Mouse (Mus musculus) heart, embryonic 13.5 days (tissue): ENCODE data around the gene S1pr2. TPM values are rescaled to one million over a fixed set of nuclear protein-coding genes. Genes with fewer than 3 reads are reported as not detected.

ENCODE experiments used
- ATAC-seq: fragments of 200-750 bp; cut with Nextera tagmentation; 2 replicates; pipeline ENCODE4 v1.8.0; 2017; ENCODE audit warnings: moderate TSS enrichment; ENCODE audit not compliant: insufficient number of reproducible peaks, low FRiP score, low TSS enrichment; ENCODE audit errors: extremely low read depth
- H3K27ac ChIP-seq: fragments of 300-500 bp; sonication (generic); replicated peaks from 2 replicates; pipeline ENCODE4 v1.5.1; 2015; ENCODE audit warnings: moderate library complexity, mild to moderate bottlenecking, inconsistent platforms
- H3K27me3 ChIP-seq: fragments of 300-500 bp; sonication (generic); replicated peaks from 2 replicates; pipeline ENCODE4 v1.6.1; 2015; ENCODE audit warnings: mild to moderate bottlenecking, inconsistent platforms
- H3K36me3 ChIP-seq: fragments of 300-500 bp; sonication (generic); 2 replicates; pipeline ENCODE4 v1.6.1; 2015; ENCODE audit warnings: mild to moderate bottlenecking, inconsistent platforms
- H3K4me1 ChIP-seq: fragments of 300-500 bp; sonication (generic); 2 replicates; pipeline ENCODE4 v1.6.1; 2015; ENCODE audit warnings: inconsistent platforms
- H3K4me2 ChIP-seq: fragments of 300-500 bp; sonication (generic); 2 replicates; pipeline ENCODE4 v1.6.1; 2015; ENCODE audit warnings: inconsistent platforms, mild to moderate bottlenecking, moderate library complexity
- H3K4me3 ChIP-seq: fragments of 300-500 bp; sonication (generic); 2 replicates; pipeline ENCODE4 v1.5.1; 2015; ENCODE audit warnings: moderate library complexity, mild to moderate bottlenecking, inconsistent platforms
- H3K9ac ChIP-seq: fragments of 300-500 bp; sonication (generic); 2 replicates; pipeline ENCODE4 v1.6.1; 2015; ENCODE audit warnings: inconsistent platforms, mild to moderate bottlenecking, moderate library complexity
- H3K9me3 ChIP-seq: fragments of 300-500 bp; sonication (generic); 2 replicates; pipeline ENCODE4 v1.6.1; 2016; ENCODE audit warnings: inconsistent platforms
- WGBS: fragments of 180-500 bp; shearing (Covaris S2); methylation state at CpG from one replicate; pipeline ENCODE4 v1.1.7; 2015; ENCODE audit warnings: mixed read lengths; 5-methylcytosine and 5-hydroxymethylcytosine counted together
- polyA plus RNA-seq: library from polyadenylated mRNA; unstranded; fragments of >200 nt; fragmentation: Nextera tagmentation; extraction: Ambion mirVana; gene quantifications from 2 replicates; pipeline ENCODE4 v1.2.1, GENCODE M21; 2015

Gene S1pr2
- polyA plus RNA-seq, 1 experiment from 2014 or later, result 21.9 TPM

- H3K4me1 ChIP-seq, result 0 out of 2 replicates have a peak, but pooled peaks cover 8% of the 10 kb centered on the region
- H3K27me3 ChIP-seq, result no peaks in the 10 kb centered on the region
- H3K4me2 ChIP-seq, result no peak overlapping the region
- H3K4me3 ChIP-seq, result no peak overlapping the region
- H3K9me3 ChIP-seq, result no peaks in the 10 kb centered on the region
- no peak for ATAC-seq
- WGBS, result 83% methylated on average over 8 of the region's 8 CpGs
- no peak overlapping the region for H3K27ac ChIP-seq
- no peak overlapping the region for H3K9ac ChIP-seq
- H3K36me3 ChIP-seq, result no peaks in the 10 kb centered on the region
Measured at GRCm38 (mm10) chr9:20997065-20997464, 20.5 kb upstream of the S1pr2 start.

DNA sequence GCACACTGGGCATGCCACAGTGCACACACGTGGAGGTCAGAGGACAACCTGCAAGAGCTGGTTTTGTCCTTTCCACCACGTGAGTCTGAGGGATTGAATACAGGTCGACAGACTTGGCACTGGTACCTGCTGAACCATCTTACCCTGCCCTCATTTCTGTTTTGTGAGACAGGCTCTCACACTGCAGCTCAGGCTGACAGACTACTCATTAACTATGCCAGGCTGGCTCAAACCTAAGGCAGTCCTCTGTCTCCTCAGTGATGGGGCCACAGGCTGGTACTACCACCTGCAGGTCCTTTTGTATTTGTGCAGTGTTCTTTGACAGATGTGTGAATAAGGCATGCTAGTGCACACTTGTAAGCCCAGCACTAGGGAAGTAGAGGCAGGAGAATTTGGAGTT is 18.5 kb upstream of the S1pr2 start:
- Histone ChIP-seq H3K27me3 (no peaks in the 10 kb centered on the region), H3K36me3 (no peaks in the 10 kb centered on the region), H3K4me3 (no peak overlapping the region), H3K9me3 (no peaks in the 10 kb centered on the region), H3K4me2 (no peak overlapping the region), H3K4me1 (peaks cover 10% of the 10 kb centered on the region), H3K9ac (no peak overlapping the region), H3K27ac (no peak overlapping the region)
- 62% methylated on average over 3 of the region's 3 CpGs for WGBS
- ATAC-seq, result no peak

GRCm38 (mm10) chr9:20993165-20993898 is 16.8 kb upstream of the S1pr2 start:
- Histone ChIP-seq H3K36me3 (no peaks in the 10 kb centered on the region), H3K4me1 (peaks cover 10% of the 10 kb centered on the region), H3K9me3 (no peaks in the 10 kb centered on the region), H3K27me3 (peaks cover 6% of the 10 kb centered on the region), H3K27ac (no peak overlapping the region), H3K9ac (no peak overlapping the region), H3K4me2 (no peak overlapping the region), H3K4me3 (no peak overlapping the region)
- WGBS, result 53% methylated on average over 5 of the region's 5 CpGs
- ATAC-seq, result no peak

GRCm38 (mm10) chr9:20991587-20991986 is 15.0 kb upstream of the S1pr2 start:
- H3K27me3 ChIP-seq, result peaks cover 14% of the 10 kb centered on the region
- H3K27ac ChIP-seq, result no peak overlapping the region
- H3K36me3 ChIP-seq, result no peaks in the 10 kb centered on the region
- H3K4me3 ChIP-seq, result no peak overlapping the region
- H3K9me3 ChIP-seq, result no peaks in the 10 kb centered on the region
- no peak overlapping the region for H3K4me2 ChIP-seq
- 91% methylated on average over 4 of the region's 4 CpGs for WGBS
- peaks cover 10% of the 10 kb centered on the region for H3K4me1 ChIP-seq
- H3K9ac ChIP-seq, result no peak overlapping the region
- ATAC-seq, result no peak

GRCm38 (mm10) chr9:20990861-20991260 is 14.3 kb upstream of the S1pr2 start:
- peak overlapping the region; percentile 23; the same call in 1 of the 2 replicates for H3K4me3 ChIP-seq
- H3K4me1 ChIP-seq, result peaks cover 10% of the 10 kb centered on the region
- no peaks in the 10 kb centered on the region for H3K9me3 ChIP-seq
- WGBS, result 10% methylated on average over 10 of the region's 10 CpGs
- peak overlapping the region; percentile 62 for H3K4me2 ChIP-seq
- H3K27ac ChIP-seq, result 0 out of 2 replicates have a peak overlapping the region, but pooled peaks have one; percentile 1
- no peaks in the 10 kb centered on the region for H3K36me3 ChIP-seq
- peak overlapping the region; percentile 62 for H3K9ac ChIP-seq
- no peak for ATAC-seq
- H3K27me3 ChIP-seq, result peaks cover 14% of the 10 kb centered on the region

GRCm38 (mm10) chr9:20987953-20988352 is 11.4 kb upstream of the S1pr2 start:
- Histone ChIP-seq H3K9me3 (no peaks in the 10 kb centered on the region), H3K9ac (no peak overlapping the region), H3K27ac (no peak overlapping the region), H3K36me3 (no peaks in the 10 kb centered on the region), H3K4me2 (no peak overlapping the region), H3K4me3 (no peak overlapping the region), H3K4me1 (peaks cover 17% of the 10 kb centered on the region), H3K27me3 (peaks cover 14% of the 10 kb centered on the region)
- WGBS, result 12% methylated on average over 7 of the region's 7 CpGs
- ATAC-seq, result no peak

- Histone ChIP-seq H3K27ac (peak overlapping the region; percentile 39; the same call in 1 of the 2 replicates), H3K27me3 (peaks cover 14% of the 10 kb centered on the region), H3K4me2 (no peak overlapping the region), H3K36me3 (no peaks in the 10 kb centered on the region), H3K4me1 (peaks cover 17% of the 10 kb centered on the region), H3K4me3 (no peak overlapping the region), H3K9me3 (no peaks in the 10 kb centered on the region), H3K9ac (no peak overlapping the region)
- ATAC-seq, result no peak
- WGBS, result 52% methylated on average over 15 of the region's 15 CpGs
Measured at GRCm38 (mm10) chr9:20986952-20987686, 10.5 kb upstream of the S1pr2 start.

GRCm38 (mm10) chr9:20983169-20983568 is 6.6 kb upstream of the S1pr2 start:
- WGBS, result 30% methylated on average over 5 of the region's 5 CpGs
- no peaks in the 10 kb centered on the region for H3K36me3 ChIP-seq

GRCm38 (mm10) chr9:20982171-20982570 is 5.6 kb upstream of the S1pr2 start:
- Histone ChIP-seq H3K27me3 (peaks cover 3% of the 10 kb centered on the region; the same call in 1 of the 2 replicates), H3K27ac (no peak overlapping the region), H3K9ac (no peak overlapping the region), H3K4me3 (no peak overlapping the region), H3K36me3 (no peaks in the 10 kb centered on the region), H3K4me2 (no peak overlapping the region), H3K4me1 (peaks cover 15% of the 10 kb centered on the region), H3K9me3 (no peaks in the 10 kb centered on the region)
- 69% methylated on average over 3 of the region's 3 CpGs for whole genome bisulfite sequencing
- no peak for ATAC-seq

More at GRCm38 (mm10) chr9:20983169-20983568, 6.6 kb upstream of the S1pr2 start:
- H3K4me1 ChIP-seq, result peaks cover 15% of the 10 kb centered on the region
- H3K9ac ChIP-seq, result peak overlapping the region; percentile 7; the same call in 1 of the 2 replicates
- H3K27ac ChIP-seq, result peak overlapping the region; percentile 5; the same call in 1 of the 2 replicates
- no peak overlapping the region for H3K4me3 ChIP-seq
- H3K9me3 ChIP-seq, result no peaks in the 10 kb centered on the region
- ATAC-seq, result no peak
- peaks cover 10% of the 10 kb centered on the region for H3K27me3 ChIP-seq
- no peak overlapping the region for H3K4me2 ChIP-seq

GRCm38 (mm10) chr9:20979769-20980168 is 3.2 kb upstream of the S1pr2 start:
- no peaks in the 10 kb centered on the region for H3K9me3 ChIP-seq
- H3K4me3 ChIP-seq, result no peak overlapping the region
- peaks cover 3% of the 10 kb centered on the region; the same call in 1 of the 2 replicates for H3K27me3 ChIP-seq
- no peak overlapping the region for H3K27ac ChIP-seq
- ATAC-seq, result no peak
- H3K4me1 ChIP-seq, result peaks cover 26% of the 10 kb centered on the region
- H3K36me3 ChIP-seq, result no peaks in the 10 kb centered on the region
- H3K4me2 ChIP-seq, result no peak overlapping the region
- 85% methylated on average over 7 of the region's 7 CpGs for WGBS
- H3K9ac ChIP-seq, result no peak overlapping the region

DNA sequence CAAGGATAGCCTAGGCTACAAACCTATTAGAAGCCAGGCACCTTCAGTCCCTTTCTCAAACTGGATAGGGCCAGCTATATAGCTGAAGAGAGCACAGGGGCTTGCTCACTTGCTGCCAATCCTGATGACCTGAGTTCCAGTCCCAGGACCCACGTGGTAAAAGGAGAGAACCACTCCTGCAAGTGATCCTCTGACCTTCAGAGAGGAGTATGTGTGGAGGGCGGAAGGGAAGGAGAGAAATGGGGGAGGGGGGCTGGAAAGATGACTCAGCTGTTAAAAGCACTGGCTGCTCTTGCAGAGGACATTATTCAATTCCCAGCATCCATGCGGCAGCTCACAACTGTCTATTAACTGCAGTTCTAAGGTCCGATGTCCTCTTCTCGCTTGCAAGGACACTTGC is 2.6 kb upstream of the S1pr2 start:
- no peaks in the 10 kb centered on the region for H3K36me3 ChIP-seq
- H3K4me3 ChIP-seq, result no peak overlapping the region
- H3K4me1 ChIP-seq, result peaks cover 32% of the 10 kb centered on the region
- no peak for ATAC-seq
- 46% methylated on average over 5 of the region's 5 CpGs for WGBS
- no peak overlapping the region for H3K4me2 ChIP-seq
- no peaks in the 10 kb centered on the region for H3K9me3 ChIP-seq
- peaks cover 3% of the 10 kb centered on the region; the same call in 1 of the 2 replicates for H3K27me3 ChIP-seq
- peak overlapping the region; percentile 59; the same call in 1 of the 2 replicates for H3K27ac ChIP-seq
- H3K9ac ChIP-seq, result no peak overlapping the region
